18 mouse cellular contexts compared by ENCODE assay signal in the genomic region with DNA sequence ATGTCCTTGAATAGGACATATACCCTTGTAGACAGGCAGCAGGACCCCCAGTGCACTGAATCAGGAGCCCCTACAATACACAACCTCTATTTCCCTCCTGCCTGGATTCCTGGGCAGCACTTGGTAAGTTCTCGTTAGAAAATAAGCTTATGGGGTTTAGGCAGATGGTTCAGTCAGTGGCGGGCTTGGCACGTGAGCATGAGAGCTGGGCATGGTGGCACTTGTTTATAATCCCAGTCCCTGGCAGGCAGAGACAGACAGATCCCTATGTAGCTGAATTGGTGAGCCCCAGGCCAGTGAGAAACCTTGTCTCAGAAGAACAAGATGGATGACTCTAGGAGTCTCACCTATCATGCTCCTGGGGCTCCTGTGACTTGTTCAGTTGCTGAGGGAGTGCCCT.
DNase-seq lines count a peak whose midpoint lies in the region; ATAC-seq and TF ChIP-seq lines count a peak whose summit lies in the region.
"Had no signal": no experiment of that assay in that cellular context is flagged by ENCODE, and none has a peak within 500 bp of the region (broad histone marks: within the 10 kb centered on the region; RNA-seq: fewer than 3 reads in every experiment).

No protein-coding gene starts in this region.

- no peaks in the 10 kb centered on the region for H3K27me3 ChIP-seq in heart, embryonic 15.5 days
- no peaks in the 10 kb centered on the region for H3K27me3 ChIP-seq in forebrain, postnatal 0 days (ENCODE audit: insufficient read depth, low read length)
- H3K27me3 ChIP-seq: limb, embryonic 12.5 days; liver, embryonic 12.5 days; megakaryocyte, embryonic 14.5 days; neural tube, embryonic 15.5 days had no signal

- H3K9me3 ChIP-seq in heart, embryonic 15.5 days (replicated peaks) = no peaks in the 10 kb centered on the region
- no peaks in the 10 kb centered on the region for H3K9me3 ChIP-seq in forebrain, postnatal 0 days (ENCODE audit: low read length)
- H3K9me3 ChIP-seq: liver, embryonic 12.5 days; neural tube, embryonic 15.5 days had no signal

- intact Hi-C loops in gastrocnemius, adult 2 months (cut with DNase I) = no loop called here

- no peaks in the 10 kb centered on the region for H3K36me3 ChIP-seq in heart, embryonic 15.5 days
- no peaks in the 10 kb centered on the region for H3K36me3 ChIP-seq in forebrain, postnatal 0 days (ENCODE audit: insufficient read depth)
- H3K36me3 ChIP-seq: limb, embryonic 12.5 days; liver, embryonic 12.5 days; neural tube, embryonic 15.5 days had no signal

- no peak for TF ChIP-seq CTCF in gastrocnemius, adult 2 months (IDR thresholded peaks at IDR 0.05)
- no peak for TF ChIP-seq CTCF in forebrain, postnatal 0 days (IDR thresholded peaks at IDR 0.05; ENCODE audit: low read depth)

- H3K4me1 ChIP-seq in heart, embryonic 15.5 days (replicated peaks) = peaks cover 41% of the 10 kb centered on the region
- H3K4me1 ChIP-seq in forebrain, postnatal 0 days (ENCODE audit: insufficient read depth) = peaks cover 22% of the 10 kb centered on the region

- no peak for ATAC-seq in heart, embryonic 15.5 days (replicated peaks; ENCODE audit: insufficient number of reproducible peaks, insufficient read depth, low FRiP score, low read depth)
- no peak for ATAC-seq in forebrain, postnatal 0 days
- ATAC-seq: liver, embryonic 12.5 days had no signal

- 87% methylated on average over 3 of the region's 3 CpGs for WGBS in heart, embryonic 15.5 days
- 38% methylated on average over 3 of the region's 3 CpGs for WGBS in forebrain, postnatal 0 days

- H3K4me3 ChIP-seq in gastrocnemius, adult 2 months = no peak overlapping the region
- no peak overlapping the region for H3K4me3 ChIP-seq in heart, embryonic 15.5 days
- H3K4me3 ChIP-seq in forebrain, postnatal 0 days (ENCODE audit: low read depth, low read length) = no peak overlapping the region
- H3K4me3 ChIP-seq: limb, embryonic 12.5 days; liver, embryonic 12.5 days; neural tube, embryonic 15.5 days had no signal

- no peak overlapping the region for H3K9ac ChIP-seq in heart, embryonic 15.5 days
- H3K9ac ChIP-seq in forebrain, postnatal 0 days = no peak overlapping the region
- H3K9ac ChIP-seq: limb, embryonic 12.5 days; liver, embryonic 12.5 days; neural tube, embryonic 15.5 days had no signal

- peak overlapping the region; percentile 46; the same call in 1 of the 2 replicates for H3K27ac ChIP-seq in gastrocnemius, adult 2 months
- H3K27ac ChIP-seq in heart, embryonic 15.5 days = peak overlapping the region; percentile 62
- no peak overlapping the region for H3K27ac ChIP-seq in forebrain, postnatal 0 days (ENCODE audit: low read depth, low read length)
- H3K27ac ChIP-seq: limb, embryonic 12.5 days; liver, embryonic 12.5 days; neural tube, embryonic 15.5 days; stomach, postnatal 0 days had no signal

- no peak overlapping the region for H3K4me2 ChIP-seq in heart, embryonic 15.5 days
- H3K4me2 ChIP-seq in forebrain, postnatal 0 days (ENCODE audit: low read depth) = no peak overlapping the region
- H3K4me2 ChIP-seq: limb, embryonic 12.5 days; liver, embryonic 12.5 days; neural tube, embryonic 15.5 days had no signal

- no peak for DNase-seq in gastrocnemius, adult 2 months
- no peak for DNase-seq in gastrocnemius, postnatal 10 days
- DNase-seq in heart, postnatal 4 days = no peak
- DNase-seq in layer of hippocampus, postnatal 10 days (ENCODE audit: low spot score in 2 of 2) = peak; percentile 43 to 60
- no peak for DNase-seq in layer of hippocampus, adult 11-12 months (ENCODE audit: low spot score)
- peak; percentile 55 for DNase-seq in forebrain, postnatal 0 days
- no peak for DNase-seq in spleen, adult 18-20 months
- DNase-seq: adrenal gland, adult 2 months; cerebellum, adult 9-11 months; kidney, adult 8-10 months; kidney, postnatal 14 days; lung, adult 2 months had no signal

Comparison
In these comparisons a context has a peak if more than half of its experiments do, and no peak if none do; other contexts are left out.
1. DNase-seq: peak in layer of hippocampus, postnatal 10 days (2 of 2) and forebrain, postnatal 0 days (single experiment); none in gastrocnemius, adult 2 months (single experiment), gastrocnemius, postnatal 10 days (single experiment), heart, postnatal 4 days (single experiment), layer of hippocampus, adult 11-12 months (single experiment) and spleen, adult 18-20 months (0 of 2).